Mouse (Mus musculus): ENCODE results near the gene Aspm. TPM values are rescaled to one million over a fixed set of nuclear protein-coding genes. Genes with fewer than 3 reads are reported as not detected.

The Aspm gene
- polyA plus RNA-seq, 1 experiment from 2014 or later = 14.4 TPM

DNA sequence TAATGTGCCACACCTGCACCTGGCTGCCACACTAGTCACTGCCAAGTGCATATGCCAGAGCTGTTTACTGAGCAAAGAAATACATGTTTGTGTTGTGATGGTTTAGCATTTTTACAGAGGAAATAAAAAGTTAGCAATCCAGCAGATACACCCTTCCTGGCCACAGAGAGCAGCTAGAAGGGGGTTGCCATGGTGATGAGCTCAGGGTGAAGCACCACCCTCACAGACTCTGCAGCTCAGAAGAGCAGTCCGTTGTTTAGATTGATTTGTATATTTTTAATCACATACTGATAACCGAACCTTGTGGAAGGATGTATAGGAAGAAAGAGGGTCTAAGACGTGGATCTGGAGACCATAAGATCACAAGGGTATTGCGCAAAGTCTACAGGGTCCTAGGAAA is 26.6 kb downstream of the Aspm start:
- no peaks in the 10 kb centered on the region for H3K27me3 ChIP-seq (replicated peaks; ENCODE audit: control insufficient read depth, insufficient read depth, low read length)
- WGBS = 88% methylated on average over 4 of the region's 4 CpGs
- H3K9ac ChIP-seq (ENCODE audit: low read length) = no peak overlapping the region
- H3K9me3 ChIP-seq (replicated peaks; ENCODE audit: control insufficient read depth, low read length) = no peaks in the 10 kb centered on the region
- DNase-seq (ENCODE audit: low spot score) (no peak), ATAC-seq (no peak)
- H3K36me3 ChIP-seq (ENCODE audit: control insufficient read depth, insufficient read depth, low read length) = peaks cover 71% of the 10 kb centered on the region
- no peak overlapping the region for H3K27ac ChIP-seq (ENCODE audit: low read depth, low read length)
- no peak overlapping the region for H3K4me2 ChIP-seq (ENCODE audit: low read length)
- no peaks in the 10 kb centered on the region for H3K4me1 ChIP-seq (ENCODE audit: control insufficient read depth, insufficient read depth, low read length)
- no peak overlapping the region for H3K4me3 ChIP-seq (ENCODE audit: low read depth, low read length)

DNA sequence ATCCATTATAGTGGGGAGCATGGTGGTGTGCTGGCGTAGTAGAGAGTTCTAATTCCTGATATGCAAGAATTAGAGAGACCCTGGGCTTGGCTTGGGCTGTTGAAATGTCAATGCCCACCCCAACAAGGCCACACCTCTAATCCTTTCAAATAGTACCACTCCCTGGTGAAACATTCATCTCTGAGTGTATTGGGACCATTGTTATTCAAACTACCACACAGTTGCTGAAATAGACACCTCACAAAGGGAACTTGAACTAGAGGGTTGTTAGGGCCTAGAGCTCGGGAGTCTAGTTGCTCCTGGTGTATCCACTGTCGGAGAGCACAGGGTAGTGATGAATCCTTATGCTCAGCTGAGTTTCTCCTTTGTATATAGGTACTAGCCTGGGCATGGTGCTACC is 40.1 kb downstream of the Aspm start:
- Histone ChIP-seq H3K27me3 (replicated peaks; ENCODE audit: control insufficient read depth, insufficient read depth, low read length) (no peaks in the 10 kb centered on the region), H3K4me3 (ENCODE audit: low read depth, low read length) (no peak overlapping the region), H3K9me3 (replicated peaks; ENCODE audit: control insufficient read depth, low read length) (no peaks in the 10 kb centered on the region), H3K36me3 (ENCODE audit: control insufficient read depth, insufficient read depth, low read length) (peaks cover 41% of the 10 kb centered on the region), H3K27ac (ENCODE audit: low read depth, low read length) (no peak overlapping the region), H3K4me1 (ENCODE audit: control insufficient read depth, insufficient read depth, low read length) (no peaks in the 10 kb centered on the region), H3K9ac (ENCODE audit: low read length) (no peak overlapping the region), H3K4me2 (ENCODE audit: low read length) (no peak overlapping the region)
- WGBS = 75% methylated on average over 3 of the region's 3 CpGs
- DNase-seq (ENCODE audit: low spot score) (no peak), ATAC-seq (no peak)

DNA sequence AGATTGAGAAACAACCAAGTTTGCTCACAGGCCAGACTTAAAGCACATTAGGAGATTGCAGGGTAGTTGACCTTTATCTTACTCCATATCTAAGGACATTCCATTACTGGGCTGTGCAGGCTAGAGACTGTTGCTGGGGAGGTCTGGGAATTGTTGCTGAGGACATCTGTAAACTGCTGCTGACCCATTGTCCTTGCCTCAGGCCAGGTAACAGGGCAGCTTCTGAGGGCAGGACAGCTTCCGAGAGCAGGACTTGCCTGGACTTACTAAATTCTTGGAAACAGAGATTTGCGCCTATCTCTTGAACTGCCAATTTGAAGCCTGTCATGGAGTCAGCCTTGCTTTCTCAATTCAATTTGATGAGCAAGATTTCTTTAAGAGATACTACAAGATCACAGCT is 40.8 kb downstream of the Aspm start:
- no peaks in the 10 kb centered on the region for H3K27me3 ChIP-seq (replicated peaks; ENCODE audit: control insufficient read depth, insufficient read depth, low read length)
- 89% methylated on average over 2 of the region's 2 CpGs for WGBS

DNA sequence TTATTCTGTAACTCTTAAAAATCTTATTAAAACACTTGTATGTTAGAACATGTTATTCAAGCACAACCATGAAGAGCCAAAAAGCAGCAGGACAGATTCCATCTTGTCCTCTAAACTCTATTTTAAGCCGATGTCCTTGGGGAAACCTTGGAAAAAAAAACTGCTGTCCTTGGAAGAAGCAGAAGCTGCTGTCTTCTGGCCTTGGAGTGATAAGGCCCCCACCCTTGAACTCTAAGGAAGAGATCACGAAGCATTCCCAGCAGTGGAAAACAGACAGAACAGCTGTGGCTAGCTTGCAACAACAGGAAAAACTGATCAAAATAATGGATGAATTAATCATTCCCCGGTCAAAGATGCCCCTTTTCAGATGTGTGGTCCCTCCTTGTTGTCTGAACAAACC is 41.6 kb downstream of the Aspm start:
- Histone ChIP-seq H3K4me1 (ENCODE audit: control insufficient read depth, insufficient read depth, low read length) (no peaks in the 10 kb centered on the region), H3K27me3 (replicated peaks; ENCODE audit: control insufficient read depth, insufficient read depth, low read length) (no peaks in the 10 kb centered on the region), H3K9me3 (replicated peaks; ENCODE audit: control insufficient read depth, low read length) (no peaks in the 10 kb centered on the region), H3K9ac (ENCODE audit: low read length) (no peak overlapping the region), H3K4me3 (ENCODE audit: low read depth, low read length) (no peak overlapping the region), H3K36me3 (ENCODE audit: control insufficient read depth, insufficient read depth, low read length) (peaks cover 30% of the 10 kb centered on the region), H3K27ac (ENCODE audit: low read depth, low read length) (no peak overlapping the region), H3K4me2 (ENCODE audit: low read length) (no peak overlapping the region)
- WGBS = 86% methylated on average over 3 of the region's 3 CpGs
- no peak for DNase-seq (ENCODE audit: low spot score)
- no peak for ATAC-seq

More for the DNA sequence above, 40.8 kb downstream of the Aspm start:
- ATAC-seq (no peak), DNase-seq (ENCODE audit: low spot score) (no peak)
- Histone ChIP-seq H3K4me2 (ENCODE audit: low read length) (no peak overlapping the region), H3K4me3 (ENCODE audit: low read depth, low read length) (no peak overlapping the region), H3K9ac (ENCODE audit: low read length) (no peak overlapping the region), H3K4me1 (ENCODE audit: control insufficient read depth, insufficient read depth, low read length) (no peaks in the 10 kb centered on the region), H3K9me3 (replicated peaks; ENCODE audit: control insufficient read depth, low read length) (no peaks in the 10 kb centered on the region), H3K27ac (ENCODE audit: low read depth, low read length) (no peak overlapping the region), H3K36me3 (ENCODE audit: control insufficient read depth, insufficient read depth, low read length) (peaks cover 36% of the 10 kb centered on the region)

DNA sequence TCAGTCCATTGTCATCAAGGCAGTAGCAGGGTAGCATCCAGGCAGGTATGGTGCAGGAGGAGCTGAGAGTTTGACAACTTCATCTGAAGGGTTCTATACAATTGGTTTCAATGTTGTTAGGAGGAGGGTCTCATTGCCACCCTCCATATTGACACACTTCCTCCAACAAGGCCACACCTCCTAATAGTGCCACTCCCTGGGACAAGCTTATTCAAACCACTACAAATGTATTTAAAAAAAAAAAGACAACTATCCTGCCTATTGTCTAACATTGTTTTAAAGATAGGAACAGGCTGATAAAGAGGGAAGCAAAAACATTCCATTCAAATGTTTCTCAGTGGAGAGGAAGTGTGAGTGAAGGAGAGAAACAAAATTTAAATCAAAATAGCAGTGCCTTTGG is 45.2 kb downstream of the Aspm start:
- Histone ChIP-seq H3K9ac (ENCODE audit: low read length) (no peak overlapping the region), H3K27me3 (replicated peaks; ENCODE audit: control insufficient read depth, insufficient read depth, low read length) (no peaks in the 10 kb centered on the region), H3K36me3 (ENCODE audit: control insufficient read depth, insufficient read depth, low read length) (peaks cover 4% of the 10 kb centered on the region; the same call in 1 of the 2 replicates), H3K4me1 (ENCODE audit: control insufficient read depth, insufficient read depth, low read length) (no peaks in the 10 kb centered on the region), H3K4me2 (ENCODE audit: low read length) (no peak overlapping the region), H3K4me3 (ENCODE audit: low read depth, low read length) (no peak overlapping the region), H3K27ac (ENCODE audit: low read depth, low read length) (no peak overlapping the region), H3K9me3 (replicated peaks; ENCODE audit: control insufficient read depth, low read length) (no peaks in the 10 kb centered on the region)
- ATAC-seq = no peak
- no peak for DNase-seq (ENCODE audit: low spot score)

DNA sequence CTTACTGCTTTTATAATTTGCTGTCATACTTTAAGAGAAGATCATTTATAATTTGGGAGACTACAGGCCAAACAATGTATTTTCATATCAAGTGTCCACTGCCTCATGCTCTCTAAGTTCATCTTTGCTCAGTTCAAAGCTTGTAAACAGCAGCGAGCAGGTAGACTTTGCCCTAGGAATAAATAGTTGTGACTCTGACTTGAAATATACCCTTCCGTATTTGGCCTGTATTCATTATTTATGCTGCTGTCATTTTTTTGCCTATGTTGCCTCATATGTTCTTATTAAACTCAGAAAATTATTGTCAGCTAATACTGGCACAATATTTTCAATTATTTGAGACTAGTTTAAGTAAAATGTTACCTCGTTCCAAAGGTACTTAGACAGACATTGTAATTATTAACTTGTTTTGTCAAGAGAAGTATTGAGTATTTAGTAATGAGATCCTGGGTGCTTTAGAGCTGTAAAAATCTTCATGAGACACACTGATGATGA is 46.7 kb downstream of the Aspm start, which contains the start of gene F13b:
Gene F13b (plus strand): TSS at position 445 of the 495 bp plus-strand sequence.
- H3K4me3 ChIP-seq (ENCODE audit: low read depth, low read length) = no peak within 1 kb of the TSS
- DNase-seq (ENCODE audit: low spot score) (no peak), ATAC-seq (no peak)
- H3K27ac ChIP-seq (ENCODE audit: low read depth, low read length) = no peak within 1 kb of the TSS
- 91% methylated on average over 3 of the region's 3 CpGs for WGBS
- no peaks in the 10 kb centered on the region for H3K27me3 ChIP-seq (replicated peaks; ENCODE audit: control insufficient read depth, insufficient read depth, low read length)
- no peaks in the 10 kb centered on the region for H3K36me3 ChIP-seq (ENCODE audit: control insufficient read depth, insufficient read depth, low read length)
- no peak within 1 kb of the TSS for H3K4me2 ChIP-seq (ENCODE audit: low read length)
- H3K9ac ChIP-seq (ENCODE audit: low read length) = no peak within 1 kb of the TSS
- no peaks in the 10 kb centered on the region for H3K4me1 ChIP-seq (ENCODE audit: control insufficient read depth, insufficient read depth, low read length)
- no peaks in the 10 kb centered on the region for H3K9me3 ChIP-seq (replicated peaks; ENCODE audit: control insufficient read depth, low read length)

DNA sequence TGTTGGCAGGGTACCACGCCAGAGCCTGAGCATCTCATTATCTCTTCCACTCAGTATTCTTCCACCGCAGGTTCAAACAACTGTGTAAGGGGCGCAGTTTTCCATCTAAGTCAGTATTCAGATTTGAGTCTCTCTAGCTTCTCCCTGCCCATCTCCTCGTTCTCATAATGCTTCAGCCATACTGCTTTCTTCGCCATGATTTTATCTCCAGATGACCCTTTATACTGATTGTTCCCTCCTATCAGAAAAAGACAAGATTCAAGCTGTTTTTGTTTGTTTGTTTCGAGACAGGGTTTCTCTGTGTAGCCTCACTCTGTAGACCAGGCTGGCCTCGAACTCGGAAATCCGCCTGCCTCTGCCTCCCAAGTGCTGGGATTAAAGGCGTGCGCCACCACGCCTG is 60.0 kb downstream of the Aspm start:
- Histone ChIP-seq H3K4me1 (ENCODE audit: control insufficient read depth, insufficient read depth, low read length) (no peaks in the 10 kb centered on the region), H3K4me3 (ENCODE audit: low read depth, low read length) (no peak overlapping the region), H3K9me3 (replicated peaks; ENCODE audit: control insufficient read depth, low read length) (no peaks in the 10 kb centered on the region), H3K9ac (ENCODE audit: low read length) (no peak overlapping the region), H3K27me3 (replicated peaks; ENCODE audit: control insufficient read depth, insufficient read depth, low read length) (no peaks in the 10 kb centered on the region), H3K27ac (ENCODE audit: low read depth, low read length) (no peak overlapping the region), H3K36me3 (ENCODE audit: control insufficient read depth, insufficient read depth, low read length) (no peaks in the 10 kb centered on the region), H3K4me2 (ENCODE audit: low read length) (no peak overlapping the region)
- ATAC-seq (no peak), DNase-seq (ENCODE audit: low spot score) (no peak)
- 95% methylated on average over 12 of the region's 12 CpGs for WGBS

Other genes starting within 250 kb of the Aspm start
- gene Crb1, start 77.7 kb upstream of the Aspm start, polyA plus RNA-seq (2014; fragmentation: Nextera tagmentation; extraction: Ambion mirVana) = 1.3 and 1.8 TPM in 2 replicates
- 17.4 and 25.0 TPM in 2 replicates for gene Zbtb41, start 32.5 kb upstream of the Aspm start, polyA plus RNA-seq (2014; fragmentation: Nextera tagmentation; extraction: Ambion mirVana)
- gene F13b, start 46.9 kb downstream of the Aspm start, polyA plus RNA-seq (2014; fragmentation: Nextera tagmentation; extraction: Ambion mirVana) = not detected in 2 replicates
- gene Cfhr1, start 105.5 kb downstream of the Aspm start, polyA plus RNA-seq (2014; fragmentation: Nextera tagmentation; extraction: Ambion mirVana) = not detected in 2 replicates